ENCODE assay signal across 10 mouse cellular contexts in the genomic region with DNA sequence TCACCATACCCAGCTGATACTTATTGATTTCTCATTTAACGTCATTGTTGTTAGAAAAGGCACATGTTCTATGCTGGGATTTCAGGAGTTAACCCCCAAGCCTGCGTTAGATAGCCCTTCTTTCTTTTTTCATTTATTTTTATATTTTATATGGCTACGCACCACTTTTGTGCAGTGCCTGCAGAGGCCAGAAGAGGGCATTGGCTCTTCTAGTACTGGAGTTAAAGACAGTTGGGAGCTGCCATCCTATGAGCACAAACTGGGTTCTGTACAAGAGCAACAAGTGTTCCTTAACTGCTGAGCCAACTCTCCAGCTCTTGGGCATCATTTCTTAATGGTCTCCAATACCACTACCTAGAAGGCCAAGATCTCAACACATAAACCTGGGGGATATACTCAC. TPM values are rescaled to one million over a fixed set of nuclear protein-coding genes. Genes with fewer than 3 reads are reported as not detected.
A peak's percentile ranks its signal among the peaks of the same experiment; 100 is the strongest.
DNase-seq lines count a peak whose midpoint lies in the region; ATAC-seq and TF ChIP-seq lines count a peak whose summit lies in the region.
"Had no signal": no experiment of that assay in that cellular context is flagged by ENCODE, and none has a peak within 500 bp of the region (broad histone marks: within the 10 kb centered on the region; RNA-seq: fewer than 3 reads in every experiment).

No protein-coding gene starts in this region.

- no peaks in the 10 kb centered on the region for H3K36me3 ChIP-seq in forebrain, postnatal 0 days (ENCODE audit: insufficient read depth)
- no peaks in the 10 kb centered on the region for H3K36me3 ChIP-seq in forebrain, embryonic 10.5 days (replicated peaks)
- no peaks in the 10 kb centered on the region for H3K36me3 ChIP-seq in midbrain, embryonic 14.5 days (ENCODE audit: control insufficient read depth, insufficient read depth, low read length)
- no peaks in the 10 kb centered on the region for H3K36me3 ChIP-seq in midbrain, embryonic 13.5 days

- H3K4me2 ChIP-seq in forebrain, postnatal 0 days (ENCODE audit: low read depth), result no peak overlapping the region
- no peak overlapping the region for H3K4me2 ChIP-seq in midbrain, embryonic 14.5 days (ENCODE audit: low read length)
- H3K4me2 ChIP-seq in midbrain, embryonic 13.5 days (replicated peaks), result no peak overlapping the region

- H3K9me3 ChIP-seq in forebrain, postnatal 0 days (ENCODE audit: low read length), result no peaks in the 10 kb centered on the region
- no peaks in the 10 kb centered on the region for H3K9me3 ChIP-seq in forebrain, embryonic 10.5 days
- H3K9me3 ChIP-seq in midbrain, embryonic 14.5 days (ENCODE audit: control insufficient read depth, low read length), result no peaks in the 10 kb centered on the region
- no peaks in the 10 kb centered on the region for H3K9me3 ChIP-seq in midbrain, embryonic 13.5 days

- no peak for ATAC-seq in forebrain, postnatal 0 days
- no peak for ATAC-seq in midbrain, embryonic 14.5 days (ENCODE audit: low FRiP score, low TSS enrichment)
- no peak for ATAC-seq in midbrain, embryonic 13.5 days

- H3K27me3 ChIP-seq in forebrain, postnatal 0 days (ENCODE audit: insufficient read depth, low read length), result peaks cover 22% of the 10 kb centered on the region
- H3K27me3 ChIP-seq in forebrain, embryonic 10.5 days (ENCODE audit: poor library complexity, severe bottlenecking), result peaks cover 93% of the 10 kb centered on the region
- peaks cover 30% of the 10 kb centered on the region for H3K27me3 ChIP-seq in midbrain, embryonic 14.5 days (ENCODE audit: control insufficient read depth, insufficient read depth, low read length)
- H3K27me3 ChIP-seq in midbrain, embryonic 13.5 days, result peaks cover 84% of the 10 kb centered on the region

- no peak overlapping the region for H3K27ac ChIP-seq in forebrain, postnatal 0 days (ENCODE audit: low read depth, low read length)
- no peak overlapping the region for H3K27ac ChIP-seq in forebrain, embryonic 10.5 days
- no peak overlapping the region for H3K27ac ChIP-seq in midbrain, embryonic 14.5 days (replicated peaks; ENCODE audit: low read depth, low read length)
- no peak overlapping the region for H3K27ac ChIP-seq in midbrain, embryonic 13.5 days

- no peak overlapping the region for H3K9ac ChIP-seq in forebrain, postnatal 0 days
- no peak overlapping the region for H3K9ac ChIP-seq in midbrain, embryonic 14.5 days (replicated peaks; ENCODE audit: low read length)
- no peak overlapping the region for H3K9ac ChIP-seq in midbrain, embryonic 13.5 days (replicated peaks)

- WGBS in forebrain, postnatal 0 days, result 16% methylated on average over 3 of the region's 3 CpGs
- 31% methylated on average over 3 of the region's 3 CpGs for WGBS in forebrain, embryonic 10.5 days
- 27% methylated on average over 3 of the region's 3 CpGs for WGBS in midbrain, embryonic 14.5 days
- WGBS in midbrain, embryonic 13.5 days, result 24% methylated on average over 3 of the region's 3 CpGs

- no peak for DNase-seq in forebrain, postnatal 0 days
- no peak for DNase-seq in forebrain, embryonic 10.5 days (ENCODE audit: extremely low spot score, low spot score)
- peak; percentile 58 for DNase-seq in midbrain, embryonic 14.5 days
- DNase-seq in adrenal gland, postnatal 36 days, result peak; percentile 35 to 62
- peak; percentile 34 for DNase-seq in thymus, postnatal 0 days (ENCODE audit: low spot score)
- DNase-seq in urinary bladder, postnatal 10 days (ENCODE audit: low spot score), result no peak
- DNase-seq in urinary bladder, adult 2 months (ENCODE audit: low spot score), result no peak

- H3K4me3 ChIP-seq in forebrain, postnatal 0 days (ENCODE audit: low read depth, low read length), result no peak overlapping the region
- no peak overlapping the region for H3K4me3 ChIP-seq in forebrain, embryonic 10.5 days
- H3K4me3 ChIP-seq in midbrain, embryonic 14.5 days (replicated peaks; ENCODE audit: low read depth, low read length), result no peak overlapping the region
- H3K4me3 ChIP-seq in midbrain, embryonic 13.5 days (replicated peaks), result no peak overlapping the region

- peak; percentile 61 for TF ChIP-seq CTCF in forebrain, postnatal 0 days (IDR thresholded peaks at IDR 0.05; ENCODE audit: low read depth)

- H3K4me1 ChIP-seq in forebrain, postnatal 0 days (ENCODE audit: insufficient read depth), result 0 out of 2 replicates have a peak, but pooled peaks cover 2% of the 10 kb centered on the region
- peaks cover 4% of the 10 kb centered on the region for H3K4me1 ChIP-seq in forebrain, embryonic 10.5 days
- no peaks in the 10 kb centered on the region for H3K4me1 ChIP-seq in midbrain, embryonic 14.5 days (ENCODE audit: control insufficient read depth, insufficient read depth, low read length)
- no peaks in the 10 kb centered on the region for H3K4me1 ChIP-seq in midbrain, embryonic 13.5 days (replicated peaks)

RNA-seq across cellular contexts. Expression of a gene that starts 6.5 kb away (rescaled TPM):
- total RNA-seq in forebrain, postnatal 0 days (2014; rRNA removed), result 1.9 and 5.6 TPM in 2 replicates
- 2.1 and 2.6 TPM in 2 replicates for polyA plus RNA-seq in forebrain, postnatal 0 days (2015; fragmentation: Nextera tagmentation; extraction: Ambion mirVana)
- 9.9 and 10.9 TPM in 2 replicates for polyA plus RNA-seq in forebrain, embryonic 10.5 days (2016; fragmentation: Nextera tagmentation; extraction: Ambion mirVana)
- 1.6 and 1.7 TPM in 2 replicates for polyA plus RNA-seq in midbrain, embryonic 14.5 days (2014; fragmentation: Nextera tagmentation; extraction: Ambion mirVana)
- polyA plus RNA-seq in midbrain, embryonic 13.5 days (2015; fragmentation: Nextera tagmentation; extraction: Ambion mirVana), result 2.9 and 6.0 TPM in 2 replicates
- 1 to 10 TPM; 1.3 to 1.5 TPM for total RNA-seq in adrenal gland, postnatal 36 days (2021)
- polyA plus RNA-seq in thymus, postnatal 0 days (2015; fragmentation: Nextera tagmentation; extraction: Ambion mirVana), result 1.2 TPM in 2 replicates
- 11.6 and 11.7 TPM in 2 replicates for polyA plus RNA-seq in urinary bladder, adult 2 months (2012; rRNA removed)

RNA-seq across cellular contexts. Expression of a gene that starts 9.6 kb away (rescaled TPM):
- total RNA-seq in forebrain, postnatal 0 days (2014; rRNA removed), result 0.31 and 0.52 TPM in 2 replicates
- polyA plus RNA-seq in forebrain, postnatal 0 days (2015; fragmentation: Nextera tagmentation; extraction: Ambion mirVana), result 0.19 and 0.29 TPM in 2 replicates
- polyA plus RNA-seq in forebrain, embryonic 10.5 days (2016; fragmentation: Nextera tagmentation; extraction: Ambion mirVana), result 8.4 and 11.8 TPM in 2 replicates
- 0.43 and 0.46 TPM in 2 replicates for polyA plus RNA-seq in midbrain, embryonic 14.5 days (2014; fragmentation: Nextera tagmentation; extraction: Ambion mirVana)
- 0.68 and 3.0 TPM in 2 replicates for polyA plus RNA-seq in midbrain, embryonic 13.5 days (2015; fragmentation: Nextera tagmentation; extraction: Ambion mirVana)
- not detected for total RNA-seq in adrenal gland, postnatal 36 days (2021)
- polyA plus RNA-seq in thymus, postnatal 0 days (2015; fragmentation: Nextera tagmentation; extraction: Ambion mirVana), result 0.13 and 0.20 TPM in 2 replicates
- 0.03 TPM in 2 replicates for polyA plus RNA-seq in urinary bladder, adult 2 months (2012; rRNA removed)
- total RNA-seq: gastrocnemius, postnatal 4 days; left cerebral cortex, postnatal 14 days had no signal

Comparison
In these comparisons a context has a peak if more than half of its experiments do, and no peak if none do; other contexts are left out.
1. DNase-seq: peak in midbrain, embryonic 14.5 days (single experiment), adrenal gland, postnatal 36 days (2 of 2) and thymus, postnatal 0 days (single experiment); none in forebrain, postnatal 0 days (single experiment), forebrain, embryonic 10.5 days (single experiment), urinary bladder, postnatal 10 days (single experiment) and urinary bladder, adult 2 months (single experiment).